Mouse (Mus musculus): ENCODE measurements around the gene Pou2f3.

- TF ChIP-seq CTCF (IDR thresholded peaks at IDR 0.05; ENCODE audit: insufficient read depth, low read length) (no peak), POLR2A (IDR thresholded peaks at IDR 0.05; ENCODE audit: borderline replicate concordance, extremely low read depth, low read depth, low read length) (no peak)
Measured at GRCm38 (mm10) chr9:43233044-43233443, 22.9 kb upstream of the Pou2f3 start.
